Comparison of ENCODE assay signal across 9 mouse cellular contexts in genomic region chr4:57846991-57847422, GRCm38 (mm10).
A peak's percentile ranks its signal among the peaks of the same experiment; 100 is the strongest.
DNase-seq lines count a peak whose midpoint lies in the region; ATAC-seq lines count a peak whose summit lies in the region.
"Had no signal": no experiment of that assay in that cellular context is flagged by ENCODE, and none has a peak within 500 bp of the region (broad histone marks: within the 10 kb centered on the region; RNA-seq: fewer than 3 reads in every experiment).

No protein-coding gene starts in this region.

- peak; percentile 37 for ATAC-seq in heart, embryonic 11.5 days (replicated peaks; ENCODE audit: insufficient number of reproducible peaks, low FRiP score, low TSS enrichment)
- ATAC-seq in kidney, embryonic 15.5 days (replicated peaks; ENCODE audit: low FRiP score): peak; percentile 63
- no peak for ATAC-seq in megakaryocyte-erythroid progenitor cell, adult 5-6 weeks (replicated peaks; ENCODE audit: low FRiP score, low TSS enrichment, poor library complexity, severe bottlenecking)
- ATAC-seq: Patski had no signal

- peak overlapping the region; percentile 70 for H3K4me2 ChIP-seq in heart, embryonic 11.5 days
- H3K4me2 ChIP-seq in kidney, embryonic 15.5 days: peak overlapping the region; percentile 59

- peaks cover 47% of the 10 kb centered on the region for H3K4me1 ChIP-seq in heart, embryonic 11.5 days (ENCODE audit: control insufficient read depth, insufficient read depth, low read length)
- H3K4me1 ChIP-seq in kidney, embryonic 15.5 days: peaks cover 62% of the 10 kb centered on the region

- no peaks in the 10 kb centered on the region for H3K9me3 ChIP-seq in heart, embryonic 11.5 days (replicated peaks; ENCODE audit: control insufficient read depth, low read length)
- no peaks in the 10 kb centered on the region for H3K9me3 ChIP-seq in kidney, embryonic 15.5 days (replicated peaks)

- peak; percentile 41 to 52 for DNase-seq in lung, adult 18-20 months
- DNase-seq in lung, postnatal 25 days (ENCODE audit: low spot score): no peak
- DNase-seq in lung, postnatal 36 days: peak; percentile 66
- DNase-seq in layer of hippocampus, postnatal 36 days: no peak
- no peak for DNase-seq in adipocyte (ENCODE audit: low spot score)

- H3K9ac ChIP-seq in heart, embryonic 11.5 days (ENCODE audit: low read depth, low read length): peak overlapping the region; percentile 81
- H3K9ac ChIP-seq in kidney, embryonic 15.5 days: 0 out of 2 replicates have a peak overlapping the region, but pooled peaks have one; percentile 28

- peaks cover 9% of the 10 kb centered on the region for H3K36me3 ChIP-seq in heart, embryonic 11.5 days (ENCODE audit: control insufficient read depth, insufficient read depth, low read length)
- H3K36me3 ChIP-seq in kidney, embryonic 15.5 days: peaks cover 7% of the 10 kb centered on the region

- peak overlapping the region; percentile 96 for H3K27ac ChIP-seq in heart, embryonic 11.5 days (ENCODE audit: low read depth, low read length)
- H3K27ac ChIP-seq in kidney, embryonic 15.5 days: peak overlapping the region; percentile 90

- peak overlapping the region; percentile 49 for H3K4me3 ChIP-seq in heart, embryonic 11.5 days (ENCODE audit: low read depth, low read length)
- H3K4me3 ChIP-seq in kidney, embryonic 15.5 days (replicated peaks): peak overlapping the region; percentile 48

- WGBS in heart, embryonic 11.5 days (ENCODE audit: insufficient replicate concordance): 15% methylated on average over 8 of the region's 8 CpGs
- WGBS in kidney, embryonic 15.5 days: 20% methylated on average over 8 of the region's 8 CpGs

- no peaks in the 10 kb centered on the region for H3K27me3 ChIP-seq in heart, embryonic 11.5 days (ENCODE audit: control insufficient read depth, insufficient read depth, low read length)
- H3K27me3 ChIP-seq in kidney, embryonic 15.5 days: no peaks in the 10 kb centered on the region
- H3K27me3 ChIP-seq: Patski had no signal

Comparison
In these comparisons a context has a peak if more than half of its experiments do, and no peak if none do; other contexts are left out.
1. DNase-seq: peak in lung, adult 18-20 months (2 of 2) and lung, postnatal 36 days (single experiment); none in lung, postnatal 25 days (single experiment), layer of hippocampus, postnatal 36 days (0 of 2) and adipocyte (single experiment).